Mouse (Mus musculus) brain, embryonic 14.5 days (tissue): Measurements from ENCODE around the gene Srsf7.

Experiments
- CTCF ChIP-seq: fragments of 200-500 bp; IDR thresholded peaks from 2 replicates; pipeline ENCODE4 v1.5.1; 2012; ENCODE audit warnings: inconsistent platforms, mild to moderate bottlenecking, moderate library complexity, borderline replicate concordance; ENCODE audit not compliant: insufficient read depth, insufficient read length; ENCODE audit errors: extremely low read depth
- POLR2A ChIP-seq: fragments of 200-500 bp; IDR thresholded peaks from 2 replicates; pipeline ENCODE4 v1.6.1; 2012; ENCODE audit warnings: mild to moderate bottlenecking, inconsistent platforms, borderline replicate concordance; ENCODE audit not compliant: poor library complexity, insufficient read depth, insufficient read length, severe bottlenecking; ENCODE audit errors: extremely low read depth

GRCm38 (mm10) chr17:80174699-80175385 lies 32.3 kb downstream of the Srsf7 start:
- TF ChIP-seq POLR2A (no peak), CTCF (no peak)
